Mouse (Mus musculus) inflammation-experienced regulatory T-cells, adult 6 months (primary cell): ENCODE measurements around the gene Rad51b. TPM values are rescaled to one million over a fixed set of nuclear protein-coding genes. Genes with fewer than 3 reads are reported as not detected.

Source experiments
- ATAC-seq: one replicate; pipeline ENCODE4 v1.8.0; 2017
- polyA plus RNA-seq, 3 experiments: library from polyadenylated mRNA; unstranded; fragments of 100-300 nt; shearing (Covaris generic); gene quantifications; one replicate each; pipeline ENCODE4 v1.2.1; 2017

Rad51b gene
- polyA plus RNA-seq, 3 experiments from 2014 or later: 1.2 to 4.0 (median 3.4) TPM

DNA sequence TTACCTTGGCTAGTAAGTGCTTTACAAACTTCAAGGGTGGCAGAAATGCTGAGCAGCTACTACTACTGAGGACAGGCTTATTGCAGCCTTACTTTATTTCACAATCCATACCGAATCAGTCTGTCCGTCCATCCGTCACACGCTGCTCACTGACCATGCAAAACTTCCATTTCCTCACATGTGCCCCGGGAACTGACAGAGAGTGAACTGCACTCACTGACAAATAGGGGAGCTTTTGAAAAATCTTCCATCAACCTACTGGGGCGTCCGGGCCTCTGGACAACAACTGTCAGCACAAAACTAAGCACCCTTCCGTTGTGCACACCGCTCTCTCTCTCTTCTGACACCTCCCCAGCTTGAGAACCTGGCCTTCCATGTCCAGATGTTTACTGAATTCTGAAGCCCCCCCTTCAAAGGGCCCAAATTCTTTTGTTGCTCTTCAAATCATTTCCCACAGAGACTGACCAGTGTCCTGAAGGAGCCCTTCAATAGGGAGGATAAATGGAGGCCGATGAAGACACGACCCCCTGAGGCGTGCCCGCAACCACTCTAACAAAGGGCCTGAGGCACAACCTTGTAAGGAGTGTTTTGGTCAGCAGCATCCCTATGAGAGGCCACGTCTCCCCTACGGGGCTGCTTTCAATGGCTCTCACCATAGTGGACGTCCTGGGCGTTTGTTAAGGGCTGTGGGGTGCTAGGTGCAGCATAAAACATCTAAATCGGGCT lies 515.9 kb downstream of the Rad51b start:
- ATAC-seq: no peak

DNA sequence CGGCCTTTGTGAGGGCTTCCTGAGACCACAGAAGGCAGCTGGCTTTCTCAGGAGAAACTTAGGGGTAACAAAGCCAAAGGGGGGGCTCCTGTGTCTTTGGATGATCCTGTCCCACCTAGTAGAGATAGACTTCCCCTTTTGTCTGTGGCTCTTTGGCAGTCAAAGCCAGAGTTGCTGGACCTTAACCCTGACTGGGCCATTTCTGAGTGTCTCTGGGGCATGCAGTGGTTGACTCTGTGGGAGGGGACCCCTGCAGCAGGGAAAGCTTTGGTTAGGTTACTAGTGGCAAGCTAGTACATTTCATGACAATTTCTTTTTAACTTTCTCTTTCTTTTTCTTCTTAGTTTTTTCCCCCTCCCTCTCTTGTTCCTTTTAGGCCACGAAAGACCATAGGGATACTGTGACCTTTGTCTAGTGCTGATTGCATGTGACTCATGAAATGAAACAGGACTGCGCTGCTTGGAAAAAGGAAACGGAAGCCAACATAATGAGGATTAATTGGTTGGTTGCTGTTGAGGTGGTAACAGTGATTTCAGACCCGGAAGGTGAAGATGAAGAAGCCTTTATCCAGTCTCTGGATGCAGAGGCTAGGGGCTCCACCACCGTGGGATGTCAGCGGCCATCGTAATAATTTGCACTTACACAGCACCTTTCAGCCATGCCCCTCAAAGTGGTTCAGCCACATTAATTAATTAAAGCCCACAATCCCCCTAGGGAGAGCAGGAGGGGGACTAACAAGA lies 516.7 kb downstream of the Rad51b start:
- ATAC-seq: no peak

DNA sequence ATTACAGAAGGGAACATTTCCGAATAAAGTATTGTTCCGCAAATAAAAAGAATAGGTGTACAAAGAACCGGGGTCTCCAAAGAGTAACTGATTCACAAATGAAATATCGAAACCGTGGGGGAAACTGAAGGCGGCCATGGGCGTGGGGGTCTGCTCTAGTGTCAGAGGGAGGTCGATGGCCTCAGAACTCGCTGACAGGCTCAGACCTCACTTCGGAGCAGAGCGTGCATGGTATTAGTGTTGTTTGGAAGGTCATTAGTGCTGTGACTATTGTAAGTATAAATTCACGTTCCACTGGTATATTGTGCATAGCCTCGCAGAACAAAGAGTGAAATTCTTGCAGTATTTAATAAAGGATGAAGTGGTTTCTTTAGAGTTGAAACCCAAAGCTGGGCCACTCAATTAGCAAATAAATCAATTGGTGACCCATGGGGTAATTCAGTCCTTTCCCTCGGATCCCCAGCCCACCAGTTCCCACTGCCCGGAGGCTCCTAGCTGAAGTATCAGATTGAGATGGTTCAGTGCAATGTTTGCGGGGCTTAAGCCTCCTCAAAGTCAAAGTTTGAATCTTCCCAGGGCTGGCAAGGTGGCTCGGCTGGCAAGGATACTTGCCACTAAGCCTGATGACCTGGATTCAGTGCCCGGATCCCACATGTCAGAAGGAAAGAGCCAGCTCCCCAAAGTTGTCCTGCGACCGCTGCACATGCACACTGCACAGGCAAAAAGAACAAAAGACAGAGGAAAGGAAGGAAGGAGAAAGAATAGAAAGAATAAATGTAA lies 517.4 kb downstream of the Rad51b start:
- no peak for ATAC-seq

GRCm38 (mm10) chr12:79816241-79816640 lies 519.2 kb downstream of the Rad51b start:
- ATAC-seq: no peak

- ATAC-seq: no peak
These were observed 523.3 kb downstream of the Rad51b start for GRCm38 (mm10) chr12:79820228-79820958.

DNA sequence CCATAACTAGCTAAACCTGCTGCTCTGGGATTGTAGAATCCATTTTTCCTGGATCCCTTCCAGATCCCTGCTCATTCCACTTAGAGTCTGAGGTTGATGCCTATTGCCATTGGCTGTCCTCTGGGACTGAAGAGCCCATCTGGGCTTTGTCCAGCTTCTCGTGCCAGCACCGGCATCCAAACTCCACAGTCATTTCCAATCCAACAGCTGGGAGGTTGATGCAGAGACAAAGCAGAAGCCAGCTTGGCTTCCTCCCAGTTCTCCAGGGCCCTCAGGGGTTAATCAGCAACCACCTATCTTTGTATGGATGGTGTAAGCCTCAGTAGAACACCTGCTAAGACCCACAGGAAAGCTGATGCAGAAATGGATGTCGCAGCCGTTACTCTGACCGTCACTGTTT lies 524.8 kb downstream of the Rad51b start:
- no peak for ATAC-seq

DNA sequence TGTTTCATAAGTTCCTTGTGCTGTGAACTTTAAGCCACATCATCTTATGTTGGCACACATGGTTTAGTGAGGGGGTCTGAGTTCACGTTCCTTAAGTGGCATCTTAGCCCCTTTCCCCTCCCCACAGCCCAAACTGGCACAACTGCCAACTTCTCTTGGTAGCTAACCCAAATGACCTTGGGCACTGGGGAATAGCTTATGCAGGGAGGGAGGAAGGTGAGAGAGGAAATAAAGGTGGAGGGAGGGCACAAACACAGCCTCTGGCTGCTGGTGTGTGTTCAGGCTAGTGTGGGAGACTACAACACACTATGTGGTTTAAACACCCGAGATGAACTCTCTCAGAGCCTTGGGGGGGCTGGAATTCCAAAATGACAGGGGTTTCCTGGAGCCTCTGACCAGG lies 525.3 kb downstream of the Rad51b start:
- ATAC-seq: no peak

- ATAC-seq: no peak
These were observed 528.8 kb downstream of the Rad51b start for GRCm38 (mm10) chr12:79825922-79826321.

DNA sequence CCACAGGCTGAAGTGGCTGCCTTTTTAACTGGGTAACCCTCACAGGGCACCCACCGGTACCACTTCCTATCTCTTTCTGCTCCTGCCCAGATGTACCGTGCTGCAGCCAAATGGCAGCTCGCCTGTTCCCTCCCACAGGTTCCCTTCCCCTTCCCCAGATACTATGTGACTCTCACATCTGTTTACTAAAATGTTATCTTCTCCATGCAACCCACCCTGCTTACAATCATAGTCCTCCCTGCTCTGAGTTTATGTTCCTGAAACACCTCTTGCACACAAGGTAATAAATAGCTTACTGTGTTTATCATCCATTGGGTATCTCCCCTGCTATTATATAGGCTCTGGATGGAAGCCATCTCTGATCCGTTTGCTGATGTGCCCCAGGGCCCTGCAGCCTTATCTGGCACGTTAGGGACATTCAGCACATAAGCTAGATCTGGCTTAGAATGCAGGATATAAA lies 530.2 kb downstream of the Rad51b start:
- ATAC-seq: no peak

DNA sequence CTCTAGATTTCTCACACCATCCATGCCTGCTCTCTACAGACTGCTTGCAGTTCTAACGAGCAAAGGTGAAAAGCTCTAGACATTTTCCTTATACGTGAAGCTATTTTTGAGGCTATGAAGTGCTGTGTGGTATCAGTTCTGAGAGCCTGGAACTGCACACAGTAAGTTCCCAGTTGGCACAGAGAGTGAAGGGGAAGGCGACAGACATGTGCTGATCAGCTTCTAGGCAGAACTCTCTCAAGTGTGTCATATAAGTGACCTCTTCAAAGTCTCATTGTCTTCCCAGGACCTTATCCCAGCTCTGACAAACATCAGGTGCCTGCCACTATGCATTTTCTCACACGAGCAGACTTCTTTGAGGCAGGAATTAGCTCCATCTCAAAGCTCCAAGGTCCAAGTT lies 530.7 kb downstream of the Rad51b start:
- ATAC-seq: no peak

DNA sequence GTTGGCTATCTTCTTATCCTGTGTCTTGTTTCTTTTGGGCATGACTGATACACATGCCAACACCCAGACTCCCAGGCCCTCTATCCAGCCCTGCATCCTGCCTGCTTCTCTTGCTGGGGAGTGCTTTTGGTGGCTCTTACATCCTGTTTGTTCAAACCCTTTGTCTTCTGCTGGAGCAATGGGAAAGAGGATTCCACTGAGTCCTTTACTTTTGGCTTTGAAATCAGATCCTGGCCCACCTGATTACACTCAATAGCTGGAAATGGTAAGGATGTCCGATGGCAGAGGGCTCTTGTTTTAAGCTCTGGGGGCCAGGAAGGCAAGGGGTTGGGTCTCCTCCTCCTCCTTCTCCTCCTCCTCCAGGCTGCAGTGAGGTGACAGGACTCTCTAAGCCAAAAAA lies 533.6 kb downstream of the Rad51b start:
- ATAC-seq: no peak

DNA sequence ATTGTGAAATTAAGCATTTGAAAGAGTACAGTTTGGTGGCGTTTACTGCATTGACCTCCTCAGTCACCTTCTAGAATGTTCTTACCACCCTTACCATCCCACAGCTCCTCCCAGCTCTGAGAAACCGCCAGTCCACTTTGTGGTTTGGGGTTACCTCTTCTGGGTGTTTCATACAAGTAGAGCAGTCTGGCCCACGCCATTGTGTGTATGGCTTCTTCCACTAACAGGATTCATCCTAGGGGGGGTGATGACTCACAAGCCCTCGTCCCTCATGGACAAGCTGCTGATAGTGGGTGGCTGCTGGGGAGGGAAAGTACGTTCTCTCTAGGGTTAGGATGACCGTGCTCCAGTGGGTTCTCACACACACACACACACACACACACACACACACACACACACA lies 535.5 kb downstream of the Rad51b start:
- ATAC-seq: no peak

- no peak for ATAC-seq
These were observed 538.4 kb downstream of the Rad51b start for GRCm38 (mm10) chr12:79835521-79835920.

GRCm38 (mm10) chr12:79838181-79838961 lies 541.3 kb downstream of the Rad51b start:
- no peak for ATAC-seq

DNA sequence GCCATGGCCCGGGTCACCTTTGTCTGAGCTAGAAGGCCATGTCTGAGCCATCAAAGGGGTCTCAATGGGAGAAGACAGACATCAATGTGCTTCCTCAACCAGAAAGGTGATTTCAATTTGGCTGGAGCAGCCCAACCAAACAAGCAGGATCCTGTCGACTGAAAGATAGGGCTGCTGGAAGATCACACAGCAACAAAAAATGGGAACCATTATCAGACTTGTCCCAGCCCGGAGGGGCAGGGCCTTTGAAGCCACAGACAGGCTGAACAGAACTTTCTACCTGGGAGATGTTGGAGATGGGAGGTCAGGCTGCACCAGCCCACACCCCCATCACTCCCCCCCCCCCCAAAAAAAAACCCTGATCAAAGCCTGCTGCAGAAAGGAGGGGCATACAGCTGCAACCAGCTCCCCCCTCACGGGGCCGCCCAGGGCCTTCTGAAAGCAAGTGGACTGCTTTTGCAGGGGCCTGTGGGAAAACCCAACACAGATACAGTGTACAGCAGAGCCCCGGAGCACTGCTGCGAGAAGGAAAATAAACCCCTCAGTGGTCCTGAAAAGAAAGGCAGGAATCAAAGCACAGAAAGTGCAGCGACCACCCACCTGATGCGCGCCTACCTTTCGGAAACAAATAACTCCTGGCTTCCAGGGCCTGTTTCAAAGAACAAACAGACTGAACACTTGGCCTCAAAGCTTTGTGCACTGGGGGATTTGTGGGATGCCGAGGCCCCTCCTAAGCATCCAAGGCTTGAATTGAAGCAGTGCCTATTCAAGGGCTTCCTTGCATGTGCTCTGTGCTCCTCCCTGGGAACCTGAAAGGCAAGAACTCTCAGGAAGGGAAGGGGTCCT lies 542.2 kb downstream of the Rad51b start:
- no peak for ATAC-seq

GRCm38 (mm10) chr12:79840465-79840864 lies 543.4 kb downstream of the Rad51b start:
- ATAC-seq: no peak

GRCm38 (mm10) chr12:79841248-79841647 lies 544.2 kb downstream of the Rad51b start:
- ATAC-seq: no peak

DNA sequence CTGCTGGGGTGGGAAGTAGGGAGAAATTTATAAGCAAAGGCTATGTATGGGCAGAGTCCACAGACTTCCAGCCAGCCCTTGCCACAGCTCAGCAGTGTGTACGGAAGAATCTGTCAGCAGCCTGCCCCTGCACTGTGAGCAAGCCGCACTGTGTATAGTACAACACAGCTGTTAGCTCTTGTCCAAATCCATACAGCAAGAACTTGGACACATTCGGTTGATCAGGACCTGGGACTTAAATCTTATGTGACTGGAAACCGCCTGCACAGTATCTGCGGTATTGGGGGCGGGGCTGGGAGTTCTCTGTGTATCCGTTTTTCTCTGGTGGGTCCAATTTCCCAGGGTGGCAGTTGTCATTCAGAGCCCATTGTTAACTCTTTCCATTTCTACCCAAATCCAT lies 545.2 kb downstream of the Rad51b start:
- no peak for ATAC-seq

GRCm38 (mm10) chr12:79843002-79843401 lies 545.9 kb downstream of the Rad51b start:
- no peak for ATAC-seq

GRCm38 (mm10) chr12:79843496-79843895 lies 546.4 kb downstream of the Rad51b start:
- ATAC-seq: no peak
